Mouse (Mus musculus) bone marrow macrophage, adult 2 months (primary cell): ENCODE data around the gene Polr1a.

Experiments used
- CTCF ChIP-seq: IDR thresholded peaks from 2 replicates; pipeline ENCODE4 v1.5.1; 2012; ENCODE audit warnings: low read depth, mild to moderate bottlenecking, low read length, moderate library complexity
- POLR2A ChIP-seq: IDR thresholded peaks from 2 replicates; pipeline ENCODE4 v1.6.1; 2012; ENCODE audit warnings: mild to moderate bottlenecking, low read depth, low read length, borderline replicate concordance

GRCm38 (mm10) chr6:71976592-71976991 lies 67.7 kb downstream of the Polr1a start:
- TF ChIP-seq CTCF (no peak), POLR2A (no peak)
